Mouse (Mus musculus) midbrain, embryonic 16.5 days (tissue): ENCODE measurements around the gene Parva. TPM values are rescaled to one million over a fixed set of nuclear protein-coding genes. Genes with fewer than 3 reads are reported as not detected.

Experiments used
- ATAC-seq: fragments of 200-750 bp; cut with Nextera tagmentation; 2 replicates; pipeline ENCODE4 v1.8.0; 2017; ENCODE audit warnings: moderate TSS enrichment
- H3K27ac ChIP-seq: fragments of 300-500 bp; sonication (generic); 2 replicates; pipeline ENCODE4 v1.5.1; 2014; ENCODE audit warnings: mild to moderate bottlenecking, low read length, mixed read lengths
- H3K27me3 ChIP-seq: fragments of 300-500 bp; sonication (generic); 2 replicates; pipeline ENCODE4 v1.6.1; 2014; ENCODE audit warnings: low read depth, low read length, mixed read lengths; ENCODE audit not compliant: control insufficient read depth, insufficient read depth
- H3K36me3 ChIP-seq: fragments of 300-500 bp; sonication (generic); 2 replicates; pipeline ENCODE4 v1.6.1; 2014; ENCODE audit warnings: mild to moderate bottlenecking, low read length, moderate library complexity, mixed read lengths; ENCODE audit not compliant: control insufficient read depth, insufficient read depth
- H3K4me1 ChIP-seq: fragments of 300-500 bp; sonication (generic); 2 replicates; pipeline ENCODE4 v1.6.1; 2014; ENCODE audit warnings: mild to moderate bottlenecking, low read length, mixed read lengths; ENCODE audit not compliant: control insufficient read depth, insufficient read depth
- H3K4me2 ChIP-seq: fragments of 300-500 bp; sonication (generic); 2 replicates; pipeline ENCODE4 v1.6.1; 2014; ENCODE audit warnings: mild to moderate bottlenecking, low read length, mixed read lengths
- H3K4me3 ChIP-seq: fragments of 300-500 bp; sonication (generic); 2 replicates; pipeline ENCODE4 v1.5.1; 2014; ENCODE audit warnings: low read depth, mild to moderate bottlenecking, low read length, moderate library complexity, mixed read lengths
- H3K9ac ChIP-seq: fragments of 300-500 bp; sonication (generic); 2 replicates; pipeline ENCODE4 v1.6.1; 2014; ENCODE audit warnings: low read depth, low read length, mixed read lengths
- H3K9me3 ChIP-seq: fragments of 300-500 bp; sonication (generic); replicated peaks from 2 replicates; pipeline ENCODE4 v1.6.1; 2014; ENCODE audit warnings: mild to moderate bottlenecking, low read length, mixed read lengths; ENCODE audit not compliant: control insufficient read depth, poor library complexity, severe bottlenecking
- WGBS: fragments of 180-500 bp; shearing (Covaris S2); extraction: QIAGEN DNeasy Blood & Tissue Kit; methylation state at CpG from one replicate; pipeline ENCODE4 v1.1.7; 2014; 5-methylcytosine and 5-hydroxymethylcytosine counted together
- polyA plus RNA-seq: library from polyadenylated mRNA; unstranded; fragments of >200 nt; fragmentation: Nextera tagmentation; extraction: Ambion mirVana; gene quantifications from 2 replicates; pipeline ENCODE4 v1.2.1, GENCODE M21; 2015

Parva gene
- polyA plus RNA-seq, 1 experiment from 2014 or later: 24.9 TPM

GRCm38 (mm10) chr7:112472708-112473281 is 45.5 kb downstream of the Parva start:
- Histone ChIP-seq H3K9me3 (no peaks in the 10 kb centered on the region), H3K27me3 (no peaks in the 10 kb centered on the region), H3K4me1 (peaks cover 13% of the 10 kb centered on the region), H3K9ac (no peak overlapping the region), H3K36me3 (no peaks in the 10 kb centered on the region), H3K4me3 (no peak overlapping the region), H3K4me2 (no peak overlapping the region), H3K27ac (no peak overlapping the region)
- no peak for ATAC-seq
- WGBS: 68% methylated on average over 9 of the region's 9 CpGs

GRCm38 (mm10) chr7:112473649-112474435 is 46.5 kb downstream of the Parva start:
- peaks cover 9% of the 10 kb centered on the region for H3K4me1 ChIP-seq
- H3K36me3 ChIP-seq: no peaks in the 10 kb centered on the region
- no peaks in the 10 kb centered on the region for H3K27me3 ChIP-seq
- no peak for ATAC-seq
- 21% methylated on average over 14 of the region's 14 CpGs for WGBS
- no peak overlapping the region for H3K9ac ChIP-seq
- H3K27ac ChIP-seq: no peak overlapping the region
- H3K4me2 ChIP-seq: 0 out of 2 replicates have a peak overlapping the region, but pooled peaks have one; percentile 6
- H3K9me3 ChIP-seq: no peaks in the 10 kb centered on the region
- no peak overlapping the region for H3K4me3 ChIP-seq

- 65% methylated on average over 6 of the region's 6 CpGs for WGBS
- Histone ChIP-seq H3K4me2 (no peak overlapping the region), H3K9ac (no peak overlapping the region), H3K4me1 (peaks cover 10% of the 10 kb centered on the region), H3K9me3 (no peaks in the 10 kb centered on the region), H3K36me3 (no peaks in the 10 kb centered on the region), H3K4me3 (no peak overlapping the region), H3K27me3 (no peaks in the 10 kb centered on the region), H3K27ac (no peak overlapping the region)
- no peak for ATAC-seq
Observed at GRCm38 (mm10) chr7:112479116-112479515, 51.8 kb downstream of the Parva start.

GRCm38 (mm10) chr7:112481031-112481430 is 53.7 kb downstream of the Parva start:
- H3K9me3 ChIP-seq: no peaks in the 10 kb centered on the region
- no peak overlapping the region for H3K4me2 ChIP-seq
- no peaks in the 10 kb centered on the region for H3K36me3 ChIP-seq
- no peak overlapping the region for H3K9ac ChIP-seq
- ATAC-seq: no peak
- H3K4me3 ChIP-seq: no peak overlapping the region
- H3K27ac ChIP-seq: no peak overlapping the region
- 83% methylated on average over 1 of the region's 1 CpGs for WGBS
- H3K4me1 ChIP-seq: peaks cover 10% of the 10 kb centered on the region
- no peaks in the 10 kb centered on the region for H3K27me3 ChIP-seq

- Histone ChIP-seq H3K27me3 (no peaks in the 10 kb centered on the region), H3K27ac (no peak overlapping the region), H3K4me2 (no peak overlapping the region), H3K9ac (no peak overlapping the region), H3K36me3 (no peaks in the 10 kb centered on the region), H3K4me1 (peaks cover 10% of the 10 kb centered on the region), H3K9me3 (no peaks in the 10 kb centered on the region), H3K4me3 (no peak overlapping the region)
- WGBS: 92% methylated on average over 7 of the region's 7 CpGs
- no peak for ATAC-seq
Observed at GRCm38 (mm10) chr7:112482572-112482971, 55.3 kb downstream of the Parva start.

- 15% methylated on average over 2 of the region's 2 CpGs for WGBS
- Histone ChIP-seq H3K27ac (no peak overlapping the region), H3K9me3 (no peaks in the 10 kb centered on the region), H3K27me3 (no peaks in the 10 kb centered on the region), H3K4me3 (no peak overlapping the region), H3K36me3 (no peaks in the 10 kb centered on the region), H3K4me2 (no peak overlapping the region), H3K4me1 (peaks cover 10% of the 10 kb centered on the region), H3K9ac (0 out of 2 replicates have a peak overlapping the region, but pooled peaks have one; percentile 11)
- no peak for ATAC-seq
Observed at GRCm38 (mm10) chr7:112483382-112483781, 56.1 kb downstream of the Parva start.

- H3K27me3 ChIP-seq: no peaks in the 10 kb centered on the region
- 61% methylated on average over 2 of the region's 2 CpGs for WGBS
- no peak overlapping the region for H3K27ac ChIP-seq
- ATAC-seq: no peak
- H3K9me3 ChIP-seq: no peaks in the 10 kb centered on the region
- 0 out of 2 replicates have a peak, but pooled peaks cover under 1% of the 10 kb centered on the region for H3K4me1 ChIP-seq
- H3K9ac ChIP-seq: no peak overlapping the region
- no peak overlapping the region for H3K4me2 ChIP-seq
- no peak overlapping the region for H3K4me3 ChIP-seq
- H3K36me3 ChIP-seq: no peaks in the 10 kb centered on the region
Observed at GRCm38 (mm10) chr7:112490825-112491224, 63.5 kb downstream of the Parva start.

GRCm38 (mm10) chr7:112491737-112492136 is 64.4 kb downstream of the Parva start:
- Histone ChIP-seq H3K9me3 (no peaks in the 10 kb centered on the region), H3K9ac (no peak overlapping the region), H3K4me2 (no peak overlapping the region), H3K27ac (no peak overlapping the region), H3K4me3 (no peak overlapping the region), H3K36me3 (no peaks in the 10 kb centered on the region), H3K4me1 (peaks cover 2% of the 10 kb centered on the region; the same call in 1 of the 2 replicates), H3K27me3 (no peaks in the 10 kb centered on the region)
- WGBS: 38% methylated on average over 1 of the region's 1 CpGs
- no peak for ATAC-seq

GRCm38 (mm10) chr7:112495950-112496349 is 68.6 kb downstream of the Parva start:
- Histone ChIP-seq H3K36me3 (no peaks in the 10 kb centered on the region), H3K9me3 (no peaks in the 10 kb centered on the region), H3K27me3 (no peaks in the 10 kb centered on the region), H3K4me2 (no peak overlapping the region), H3K27ac (0 out of 2 replicates have a peak overlapping the region, but pooled peaks have one; percentile 4), H3K4me1 (peaks cover 2% of the 10 kb centered on the region; the same call in 1 of the 2 replicates), H3K9ac (no peak overlapping the region), H3K4me3 (no peak overlapping the region)
- no peak for ATAC-seq
- whole genome bisulfite sequencing: 50% methylated on average over 8 of the region's 8 CpGs
